Mouse (Mus musculus) intestine, embryonic 15.5 days (tissue): ENCODE results near the gene Mrps9. TPM values are rescaled to one million over a fixed set of nuclear protein-coding genes. Genes with fewer than 3 reads are reported as not detected.
"Not testable (repeated sequence)": the region's sequence is repeated elsewhere in the genome, so short reads cannot be mapped to it uniquely, and the experiment has no call there.

Experiments used
- ATAC-seq: fragments of 200-750 bp; cut with Nextera tagmentation; 2 replicates; pipeline ENCODE4 v1.8.0; 2017; ENCODE audit warnings: moderate TSS enrichment, moderate library complexity
- H3K27ac ChIP-seq: fragments of 300-500 bp; sonication (generic); 2 replicates; pipeline ENCODE4 v1.5.1; 2015; ENCODE audit warnings: mild to moderate bottlenecking, inconsistent platforms
- H3K27me3 ChIP-seq: fragments of 300-500 bp; sonication (generic); replicated peaks from 2 replicates; pipeline ENCODE4 v1.6.1; 2015; ENCODE audit warnings: inconsistent platforms
- H3K36me3 ChIP-seq: fragments of 300-500 bp; sonication (generic); 2 replicates; pipeline ENCODE4 v1.6.1; 2015; ENCODE audit warnings: inconsistent platforms
- H3K4me1 ChIP-seq: fragments of 300-500 bp; sonication (generic); replicated peaks from 2 replicates; pipeline ENCODE4 v1.6.1; 2015; ENCODE audit warnings: inconsistent platforms
- H3K4me2 ChIP-seq: fragments of 300-500 bp; sonication (generic); replicated peaks from 2 replicates; pipeline ENCODE4 v1.6.1; 2015; ENCODE audit warnings: mild to moderate bottlenecking, inconsistent platforms
- H3K4me3 ChIP-seq: fragments of 300-500 bp; sonication (generic); replicated peaks from 2 replicates; pipeline ENCODE4 v1.5.1; 2015; ENCODE audit warnings: inconsistent platforms
- H3K9ac ChIP-seq: fragments of 300-500 bp; sonication (generic); 2 replicates; pipeline ENCODE4 v1.6.1; 2015; ENCODE audit warnings: inconsistent platforms
- H3K9me3 ChIP-seq: fragments of 300-500 bp; sonication (generic); 2 replicates; pipeline ENCODE4 v1.6.1; 2016; ENCODE audit warnings: inconsistent platforms
- WGBS: fragments of 180-500 bp; shearing (Covaris S2); methylation state at CpG from one replicate; pipeline ENCODE4 v1.1.7; 2015; 5-methylcytosine and 5-hydroxymethylcytosine counted together
- polyA plus RNA-seq: library from polyadenylated mRNA; unstranded; fragments of >200 nt; fragmentation: Nextera tagmentation; extraction: Ambion mirVana; gene quantifications from 2 replicates; pipeline ENCODE4 v1.2.1, GENCODE M21; 2015

Gene Mrps9
- polyA plus RNA-seq, 1 experiment from 2014 or later, result 62.4 TPM

DNA sequence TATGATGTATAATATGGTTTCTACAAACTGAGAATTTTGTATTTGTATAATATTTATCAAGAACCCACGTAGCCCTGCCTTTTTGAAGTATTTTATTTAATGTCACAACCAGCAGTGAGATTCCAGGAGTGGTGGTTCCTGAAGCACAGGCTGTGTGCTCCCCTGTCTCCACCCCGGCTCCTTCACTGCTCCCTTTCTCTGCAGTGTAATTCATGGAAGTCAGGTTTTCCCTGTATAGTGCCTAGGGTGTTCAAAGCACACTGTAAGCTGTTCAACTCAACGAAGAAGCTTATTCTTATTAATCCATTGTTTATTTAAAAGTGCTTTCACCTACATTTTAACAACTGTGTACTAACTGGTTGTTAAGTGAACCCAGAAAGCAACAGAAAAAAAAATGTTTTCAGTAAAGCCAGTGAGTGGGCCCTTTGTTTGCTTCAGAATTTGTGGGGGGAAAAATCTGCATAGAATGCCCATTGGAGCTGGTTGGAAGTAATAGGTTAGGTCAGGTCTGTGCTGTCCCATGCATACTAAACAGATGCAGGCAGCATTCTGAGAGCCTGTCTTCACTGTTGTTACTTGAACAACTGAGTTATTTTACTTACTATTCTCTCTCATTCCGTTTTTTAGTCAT, 25.5 kb downstream of the Mrps9 start:
- Histone ChIP-seq H3K4me1 (no peaks in the 10 kb centered on the region), H3K4me3 (no peak overlapping the region), H3K9ac (no peak overlapping the region), H3K27me3 (no peaks in the 10 kb centered on the region), H3K36me3 (no peaks in the 10 kb centered on the region), H3K9me3 (no peaks in the 10 kb centered on the region), H3K4me2 (no peak overlapping the region), H3K27ac (no peak overlapping the region)
- WGBS, result 83% methylated on average over 4 of the region's 4 CpGs
- ATAC-seq, result no peak

DNA sequence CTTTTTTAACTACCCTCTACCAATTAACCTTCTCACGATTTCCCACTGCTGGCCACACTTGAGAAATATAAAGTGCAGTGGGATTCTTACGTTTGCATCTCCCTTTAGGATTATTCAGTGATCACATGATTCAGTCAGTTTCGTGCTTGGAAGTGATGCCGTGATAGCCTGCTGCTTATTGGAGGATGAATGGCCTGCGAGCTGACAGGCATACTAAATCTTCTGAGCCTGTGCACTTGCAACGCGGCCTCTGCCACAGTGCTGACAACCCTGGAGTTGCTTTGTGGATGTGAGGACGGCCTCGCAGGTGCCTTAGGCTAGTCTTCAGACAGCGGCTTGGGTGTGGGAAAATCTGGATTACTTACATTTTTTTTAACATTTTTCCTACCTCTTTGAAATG, 26.2 kb downstream of the Mrps9 start:
- Histone ChIP-seq H3K4me2 (no peak overlapping the region), H3K9me3 (no peaks in the 10 kb centered on the region), H3K27me3 (no peaks in the 10 kb centered on the region), H3K27ac (no peak overlapping the region), H3K36me3 (no peaks in the 10 kb centered on the region), H3K4me1 (no peaks in the 10 kb centered on the region), H3K9ac (no peak overlapping the region), H3K4me3 (no peak overlapping the region)
- ATAC-seq, result no peak
- 79% methylated on average over 10 of the region's 10 CpGs for WGBS

DNA sequence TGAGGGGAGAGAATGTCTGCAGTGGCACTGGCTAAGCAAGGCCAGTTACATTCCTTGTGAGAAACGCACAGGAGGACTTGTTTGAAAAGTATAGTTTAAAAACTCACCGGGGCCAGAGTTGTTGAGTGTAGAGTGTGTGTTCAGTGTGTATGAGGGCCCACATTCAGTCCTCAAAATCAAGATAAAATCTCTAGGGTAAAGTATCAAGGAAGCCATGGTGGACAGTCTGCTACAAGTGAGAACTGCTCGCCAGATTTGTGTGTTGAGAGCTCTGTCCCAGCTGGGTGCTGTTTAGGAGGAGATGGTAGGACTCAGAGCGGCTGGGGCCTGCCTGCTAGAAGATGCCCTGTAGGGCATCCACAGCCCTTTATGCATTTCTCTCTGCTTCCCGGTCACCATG, 27.8 kb downstream of the Mrps9 start:
- Histone ChIP-seq H3K4me3 (no peak overlapping the region), H3K36me3 (no peaks in the 10 kb centered on the region), H3K27me3 (no peaks in the 10 kb centered on the region), H3K9ac (no peak overlapping the region), H3K4me1 (no peaks in the 10 kb centered on the region), H3K27ac (no peak overlapping the region), H3K9me3 (no peaks in the 10 kb centered on the region), H3K4me2 (no peak overlapping the region)
- 83% methylated on average over 5 of the region's 5 CpGs for WGBS
- ATAC-seq, result no peak

DNA sequence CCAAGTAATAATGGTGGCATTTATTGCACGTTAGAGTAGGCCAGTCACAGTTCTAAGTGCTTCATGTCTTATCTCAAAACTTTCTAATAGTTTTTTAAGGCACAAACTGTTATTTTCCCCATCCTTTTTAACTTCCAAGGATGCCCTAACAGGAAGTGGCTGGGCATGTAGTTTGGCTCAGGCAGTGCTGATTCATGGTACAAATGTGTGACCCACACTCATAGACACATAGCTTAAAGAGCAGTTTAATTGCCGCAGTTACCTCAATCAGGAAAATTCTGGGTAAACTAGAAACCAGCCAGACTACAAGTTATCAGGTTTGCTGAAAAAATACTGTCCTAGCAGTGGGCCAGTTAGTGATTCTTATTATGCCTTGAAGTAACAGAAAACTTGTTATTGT, 31.2 kb downstream of the Mrps9 start:
- H3K4me1 ChIP-seq, result no peaks in the 10 kb centered on the region
- H3K9ac ChIP-seq, result no peak overlapping the region
- WGBS, result 85% methylated on average over 2 of the region's 2 CpGs
- no peak overlapping the region for H3K4me2 ChIP-seq
- H3K9me3 ChIP-seq, result no peaks in the 10 kb centered on the region
- H3K4me3 ChIP-seq, result no peak overlapping the region
- no peaks in the 10 kb centered on the region for H3K27me3 ChIP-seq
- no peaks in the 10 kb centered on the region for H3K36me3 ChIP-seq
- no peak for ATAC-seq
- H3K27ac ChIP-seq, result no peak overlapping the region

GRCm38 (mm10) chr1:42883418-42883817, 32.4 kb downstream of the Mrps9 start:
- not testable (repeated sequence) for H3K27ac ChIP-seq, H3K4me2 ChIP-seq, H3K4me1 ChIP-seq, ATAC-seq, H3K9me3 ChIP-seq, H3K9ac ChIP-seq, H3K4me3 ChIP-seq, H3K36me3 ChIP-seq, H3K27me3 ChIP-seq
- 93% methylated on average over 2 of the region's 2 CpGs for WGBS

DNA sequence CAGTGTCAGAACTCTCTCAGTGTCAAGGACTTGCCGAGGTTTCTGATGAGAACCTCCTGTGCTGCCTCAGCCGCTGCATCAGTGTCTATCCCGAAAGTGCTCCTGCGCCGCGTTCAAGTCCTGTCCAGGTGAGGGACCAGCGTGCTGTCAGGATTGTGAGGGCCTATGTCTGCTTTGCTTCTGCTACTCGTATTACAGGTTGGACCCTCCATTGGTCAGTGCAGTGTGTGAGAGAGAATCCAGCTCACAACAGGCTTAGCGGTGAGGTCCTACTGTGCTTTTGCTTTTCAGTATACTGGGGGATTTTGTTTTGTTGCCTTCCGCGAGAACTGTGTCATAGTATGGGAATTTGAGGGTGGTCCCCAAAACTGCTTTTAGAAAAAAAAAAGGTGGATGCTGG, 36.8 kb downstream of the Mrps9 start:
- WGBS, result 90% methylated on average over 11 of the region's 11 CpGs
- H3K9me3 ChIP-seq, result no peaks in the 10 kb centered on the region
- no peaks in the 10 kb centered on the region for H3K27me3 ChIP-seq
- H3K4me3 ChIP-seq, result no peak overlapping the region
- no peak overlapping the region for H3K4me2 ChIP-seq
- no peaks in the 10 kb centered on the region for H3K4me1 ChIP-seq
- H3K9ac ChIP-seq, result no peak overlapping the region
- ATAC-seq, result no peak
- H3K27ac ChIP-seq, result no peak overlapping the region
- H3K36me3 ChIP-seq, result no peaks in the 10 kb centered on the region

- 67% methylated on average over 22 of the region's 22 CpGs for WGBS
- no peak for ATAC-seq
- no peaks in the 10 kb centered on the region for H3K4me1 ChIP-seq
- no peak overlapping the region for H3K9ac ChIP-seq
- no peaks in the 10 kb centered on the region for H3K9me3 ChIP-seq
- no peaks in the 10 kb centered on the region; the same call in 1 of the 2 replicates for H3K36me3 ChIP-seq
- H3K4me3 ChIP-seq, result no peak overlapping the region
- H3K27me3 ChIP-seq, result no peaks in the 10 kb centered on the region
- H3K27ac ChIP-seq, result no peak overlapping the region
- H3K4me2 ChIP-seq, result no peak overlapping the region
Observed at GRCm38 (mm10) chr1:42888541-42889349, 37.7 kb downstream of the Mrps9 start.

DNA sequence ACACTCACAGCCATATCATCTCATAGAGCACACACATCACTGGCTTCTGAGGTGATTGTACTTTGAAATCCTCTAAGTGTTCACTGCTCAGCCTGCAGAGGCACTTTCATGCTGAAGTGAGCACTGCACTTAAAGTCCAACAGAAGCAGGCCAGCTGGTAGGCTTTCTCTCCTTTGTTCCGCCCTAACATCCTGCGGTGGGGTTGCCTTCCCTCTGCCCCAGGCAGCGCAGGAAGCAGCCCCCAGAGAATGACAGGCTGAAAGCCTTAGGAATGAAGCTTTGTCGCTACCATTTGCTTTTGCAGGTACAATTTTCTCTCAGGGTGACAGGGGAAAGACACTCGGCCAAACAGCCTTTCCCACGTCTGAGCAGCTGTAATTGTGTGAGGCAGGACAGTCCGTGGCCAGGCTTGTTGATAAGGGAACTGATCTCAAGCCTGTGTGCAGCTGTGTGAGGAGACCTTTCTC, 38.4 kb downstream of the Mrps9 start:
- Histone ChIP-seq H3K27ac (no peak overlapping the region), H3K9me3 (no peaks in the 10 kb centered on the region), H3K36me3 (no peaks in the 10 kb centered on the region; the same call in 1 of the 2 replicates), H3K27me3 (no peaks in the 10 kb centered on the region), H3K4me1 (no peaks in the 10 kb centered on the region), H3K4me3 (no peak overlapping the region), H3K4me2 (no peak overlapping the region), H3K9ac (no peak overlapping the region)
- no peak for ATAC-seq
- WGBS, result 60% methylated on average over 7 of the region's 7 CpGs

DNA sequence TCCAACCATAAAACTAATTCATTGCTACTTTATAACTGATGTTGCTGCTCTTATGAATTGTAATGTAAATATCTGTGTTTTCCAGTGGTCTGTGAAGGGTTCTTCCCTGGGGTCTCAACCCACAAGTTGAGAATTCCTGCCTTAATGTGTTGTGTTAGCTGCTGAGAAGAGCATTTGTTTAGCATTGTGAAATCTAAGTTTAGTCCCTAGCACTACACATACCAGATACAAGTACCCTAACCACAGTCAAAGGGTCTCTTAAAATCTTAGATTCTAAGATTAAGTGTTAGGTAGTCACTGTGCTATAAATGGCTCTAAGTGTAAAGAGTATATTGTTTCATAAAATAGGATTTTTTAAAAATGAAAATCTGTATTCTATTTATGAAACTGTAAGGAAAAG, 43.7 kb downstream of the Mrps9 start:
- Histone ChIP-seq H3K4me3 (no peak overlapping the region), H3K9me3 (no peaks in the 10 kb centered on the region), H3K4me1 (no peaks in the 10 kb centered on the region), H3K27me3 (no peaks in the 10 kb centered on the region), H3K4me2 (no peak overlapping the region), H3K36me3 (peaks cover 4% of the 10 kb centered on the region; the same call in 1 of the 2 replicates), H3K9ac (no peak overlapping the region), H3K27ac (no peak overlapping the region)
- ATAC-seq, result no peak

GRCm38 (mm10) chr1:42905148-42905547, 54.1 kb downstream of the Mrps9 start:
- Histone ChIP-seq H3K4me2 (no peak overlapping the region), H3K4me3 (no peak overlapping the region), H3K9ac (no peak overlapping the region), H3K9me3 (no peaks in the 10 kb centered on the region), H3K4me1 (no peaks in the 10 kb centered on the region), H3K36me3 (0 out of 2 replicates have a peak, but pooled peaks cover 13% of the 10 kb centered on the region), H3K27ac (no peak overlapping the region), H3K27me3 (no peaks in the 10 kb centered on the region)
- WGBS, result 79% methylated on average over 11 of the region's 11 CpGs
- no peak for ATAC-seq

GRCm38 (mm10) chr1:42906696-42907095, 55.7 kb downstream of the Mrps9 start:
- no peak for ATAC-seq
- Histone ChIP-seq H3K4me2 (no peak overlapping the region), H3K27me3 (no peaks in the 10 kb centered on the region), H3K4me1 (no peaks in the 10 kb centered on the region), H3K27ac (no peak overlapping the region), H3K4me3 (no peak overlapping the region), H3K9me3 (no peaks in the 10 kb centered on the region), H3K36me3 (0 out of 2 replicates have a peak, but pooled peaks cover 3% of the 10 kb centered on the region), H3K9ac (no peak overlapping the region)
- WGBS, result 82% methylated on average over 7 of the region's 7 CpGs

- Histone ChIP-seq H3K4me3 (no peak overlapping the region), H3K27me3 (no peaks in the 10 kb centered on the region), H3K27ac (no peak overlapping the region), H3K4me1 (no peaks in the 10 kb centered on the region), H3K9me3 (no peaks in the 10 kb centered on the region), H3K4me2 (no peak overlapping the region), H3K36me3 (0 out of 2 replicates have a peak, but pooled peaks cover 3% of the 10 kb centered on the region), H3K9ac (no peak overlapping the region)
- ATAC-seq, result no peak
- WGBS, result 61% methylated on average over 4 of the region's 4 CpGs
Observed at GRCm38 (mm10) chr1:42907153-42907552, 56.1 kb downstream of the Mrps9 start.

GRCm38 (mm10) chr1:42915062-42915461, 64.0 kb downstream of the Mrps9 start:
- Histone ChIP-seq H3K9me3 (no peaks in the 10 kb centered on the region), H3K36me3 (no peaks in the 10 kb centered on the region), H3K9ac (no peak overlapping the region), H3K4me3 (no peak overlapping the region), H3K4me1 (no peaks in the 10 kb centered on the region), H3K27ac (no peak overlapping the region), H3K4me2 (no peak overlapping the region), H3K27me3 (no peaks in the 10 kb centered on the region)
- 19% methylated on average over 4 of the region's 4 CpGs for WGBS
- ATAC-seq, result peak; percentile 73
